Mouse (Mus musculus): ENCODE measurements around the gene Pdxk. TPM values are rescaled to one million over a fixed set of nuclear protein-coding genes. Genes with fewer than 3 reads are reported as not detected.

Pdxk gene
- polyA plus RNA-seq, 1 experiment from 2014 or later: 22.6 TPM

DNA sequence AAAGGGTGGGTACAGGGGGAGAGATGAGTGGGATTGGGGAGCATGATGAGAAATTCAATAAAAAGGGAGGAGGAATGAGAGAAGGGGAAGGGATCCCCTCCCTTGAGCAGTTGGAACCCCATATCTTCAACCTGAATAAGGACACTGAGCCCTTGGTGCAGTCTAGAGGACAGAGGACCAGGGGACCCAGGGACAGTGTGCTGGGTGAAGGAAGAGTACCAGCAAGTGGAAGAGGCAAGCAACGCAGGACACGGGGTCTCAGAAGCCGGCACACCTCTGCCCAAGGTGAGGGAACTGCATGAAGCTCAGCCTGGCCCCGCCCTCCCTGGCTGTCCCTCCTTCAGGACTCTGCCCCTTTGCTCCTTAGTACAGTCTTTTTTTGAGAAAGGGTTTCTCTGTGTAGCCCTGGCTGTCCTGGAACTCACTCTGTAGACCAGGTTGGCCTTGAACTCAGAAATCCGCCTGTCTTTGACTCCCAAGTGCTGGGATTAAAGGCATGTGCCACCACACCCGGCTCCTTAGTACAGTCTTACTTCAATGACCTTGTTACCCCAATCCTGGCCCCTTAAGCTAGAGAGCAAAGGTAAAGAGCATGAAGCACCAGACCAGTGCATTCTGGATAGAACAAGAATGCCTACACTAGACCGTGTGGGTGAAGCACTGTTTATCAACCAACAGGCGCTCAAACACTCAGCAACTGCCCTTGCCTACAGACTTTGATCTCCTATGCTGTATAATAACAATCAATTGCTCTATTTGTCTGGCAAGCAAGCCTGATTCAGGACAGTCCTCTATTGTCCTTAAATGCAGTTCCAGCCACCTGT lies 1.6 kb downstream of the Pdxk start:
- Histone ChIP-seq H3K9me3 (ENCODE audit: control insufficient read depth, low read length) (no peaks in the 10 kb centered on the region), H3K4me3 (replicated peaks; ENCODE audit: low read depth, low read length) (peak overlapping the region; percentile 71), H3K27ac (replicated peaks; ENCODE audit: low read depth, low read length) (no peak overlapping the region), H3K9ac (replicated peaks; ENCODE audit: low read length) (0 out of 2 replicates have a peak overlapping the region, but pooled peaks have one; percentile 16), H3K27me3 (ENCODE audit: control insufficient read depth, insufficient read depth, low read length) (no peaks in the 10 kb centered on the region), H3K4me2 (ENCODE audit: low read length) (peak overlapping the region; percentile 99), H3K36me3 (ENCODE audit: control insufficient read depth, insufficient read depth, low read length) (no peaks in the 10 kb centered on the region), H3K4me1 (ENCODE audit: control insufficient read depth, insufficient read depth, low read length) (peaks cover 11% of the 10 kb centered on the region)
- no peak for ATAC-seq (ENCODE audit: low FRiP score, low TSS enrichment)
- 86% methylated on average over 8 of the region's 8 CpGs for WGBS
- DNase-seq: no peak

DNA sequence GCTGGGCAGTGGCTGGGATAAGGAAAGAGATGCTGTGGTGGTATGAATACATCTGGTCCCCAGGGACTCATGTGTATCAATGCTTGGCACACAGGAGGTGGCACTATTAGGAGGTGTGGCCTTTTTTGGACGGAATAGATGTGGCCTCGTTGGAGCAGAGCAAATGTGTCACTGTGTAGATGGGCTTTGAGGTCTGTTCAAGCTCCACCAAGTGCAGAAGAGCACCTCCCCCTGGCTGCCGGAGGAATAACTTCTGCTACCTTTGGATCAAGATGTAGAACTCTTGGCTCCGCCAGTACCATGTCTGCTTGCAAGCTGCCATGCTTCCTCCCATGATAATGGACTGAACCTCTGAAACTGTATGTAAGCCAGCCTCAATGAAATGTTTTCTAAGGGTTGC lies 3.0 kb downstream of the Pdxk start:
- Histone ChIP-seq H3K4me2 (ENCODE audit: low read length) (no peak overlapping the region), H3K27me3 (ENCODE audit: control insufficient read depth, insufficient read depth, low read length) (no peaks in the 10 kb centered on the region), H3K4me1 (ENCODE audit: control insufficient read depth, insufficient read depth, low read length) (peaks cover 19% of the 10 kb centered on the region), H3K9me3 (ENCODE audit: control insufficient read depth, low read length) (no peaks in the 10 kb centered on the region), H3K27ac (replicated peaks; ENCODE audit: low read depth, low read length) (no peak overlapping the region), H3K9ac (replicated peaks; ENCODE audit: low read length) (no peak overlapping the region), H3K36me3 (ENCODE audit: control insufficient read depth, insufficient read depth, low read length) (no peaks in the 10 kb centered on the region), H3K4me3 (replicated peaks; ENCODE audit: low read depth, low read length) (no peak overlapping the region)
- 80% methylated on average over 4 of the region's 4 CpGs for WGBS
- no peak for DNase-seq
- ATAC-seq (ENCODE audit: low FRiP score, low TSS enrichment): no peak

DNA sequence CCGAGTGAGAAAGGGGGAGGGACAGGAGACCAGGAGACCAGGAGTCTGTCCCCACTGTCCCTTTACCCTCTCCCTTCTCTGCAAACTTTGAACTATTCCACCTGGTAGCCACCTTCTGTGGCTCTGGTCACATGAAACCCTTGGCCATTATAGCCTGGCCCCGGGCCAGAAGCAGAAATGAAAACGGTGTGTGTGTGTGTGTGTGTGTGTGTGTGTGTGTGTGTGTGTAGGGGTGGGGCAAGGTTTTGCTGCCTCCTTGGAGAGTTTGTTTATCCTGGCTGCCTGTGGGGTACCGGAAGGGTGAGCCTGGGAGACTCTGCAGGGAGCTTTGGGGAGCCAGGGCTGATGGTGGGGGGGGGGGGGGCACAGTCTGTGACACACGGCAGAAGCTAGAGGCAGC lies 4.3 kb downstream of the Pdxk start:
- ATAC-seq (ENCODE audit: low FRiP score, low TSS enrichment): no peak

DNA sequence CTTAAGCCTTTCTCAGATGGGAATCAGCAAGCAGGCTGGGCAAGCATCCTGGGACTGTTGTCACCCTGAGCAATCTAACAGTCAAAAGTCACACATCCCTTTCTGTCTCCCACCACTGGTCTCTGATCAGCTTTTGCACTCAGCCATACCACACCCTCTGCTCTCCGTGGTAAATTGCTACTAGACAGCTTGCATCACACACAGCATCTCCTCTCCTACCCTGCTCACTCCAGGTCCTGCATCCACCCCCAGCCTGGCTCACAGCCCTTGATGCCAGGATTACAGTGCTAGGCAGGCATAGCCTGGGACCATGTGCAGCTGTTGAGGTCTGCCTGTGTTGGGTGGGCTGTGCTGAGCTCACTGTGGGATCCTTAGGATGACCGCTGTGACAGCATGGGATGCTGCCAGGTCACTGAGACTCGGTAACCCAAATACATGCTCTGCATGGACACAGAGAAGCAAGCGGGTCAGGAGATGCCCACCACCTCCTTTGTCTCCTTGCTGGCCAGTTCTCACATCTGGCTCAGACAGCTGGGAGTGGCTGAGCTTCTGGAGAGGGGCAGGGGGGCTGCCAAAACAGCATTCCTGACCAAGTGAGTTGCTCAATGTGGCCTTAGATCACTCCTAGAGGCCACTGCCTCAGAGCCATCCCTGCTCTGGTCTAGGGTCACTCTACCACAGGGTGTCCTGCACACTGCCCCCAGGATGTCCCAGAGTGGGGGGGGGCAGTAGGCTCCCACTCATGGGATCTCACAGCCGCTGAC lies 6.2 kb downstream of the Pdxk start:
- Histone ChIP-seq H3K9me3 (ENCODE audit: control insufficient read depth, low read length) (no peaks in the 10 kb centered on the region), H3K4me3 (replicated peaks; ENCODE audit: low read depth, low read length) (no peak overlapping the region), H3K27me3 (ENCODE audit: control insufficient read depth, insufficient read depth, low read length) (no peaks in the 10 kb centered on the region), H3K4me2 (ENCODE audit: low read length) (no peak overlapping the region), H3K9ac (replicated peaks; ENCODE audit: low read length) (no peak overlapping the region), H3K36me3 (ENCODE audit: control insufficient read depth, insufficient read depth, low read length) (no peaks in the 10 kb centered on the region), H3K27ac (replicated peaks; ENCODE audit: low read depth, low read length) (peak overlapping the region; percentile 63), H3K4me1 (ENCODE audit: control insufficient read depth, insufficient read depth, low read length) (peaks cover 13% of the 10 kb centered on the region)
- DNase-seq: no peak
- ATAC-seq (ENCODE audit: low FRiP score, low TSS enrichment): no peak
- 72% methylated on average over 5 of the region's 5 CpGs for WGBS

More for the DNA sequence above, 4.3 kb downstream of the Pdxk start:
- H3K4me1 ChIP-seq (ENCODE audit: control insufficient read depth, insufficient read depth, low read length): peaks cover 19% of the 10 kb centered on the region
- DNase-seq: no peak
- H3K9ac ChIP-seq (replicated peaks; ENCODE audit: low read length): no peak overlapping the region
- WGBS: 56% methylated on average over 5 of the region's 5 CpGs
- no peak overlapping the region for H3K4me3 ChIP-seq (replicated peaks; ENCODE audit: low read depth, low read length)
- no peaks in the 10 kb centered on the region for H3K9me3 ChIP-seq (ENCODE audit: control insufficient read depth, low read length)
- H3K27ac ChIP-seq (replicated peaks; ENCODE audit: low read depth, low read length): no peak overlapping the region
- H3K4me2 ChIP-seq (ENCODE audit: low read length): no peak overlapping the region
- no peaks in the 10 kb centered on the region for H3K27me3 ChIP-seq (ENCODE audit: control insufficient read depth, insufficient read depth, low read length)
- no peaks in the 10 kb centered on the region for H3K36me3 ChIP-seq (ENCODE audit: control insufficient read depth, insufficient read depth, low read length)

GRCm38 (mm10) chr10:78457495-78458347 lies 7.1 kb downstream of the Pdxk start:
- H3K4me3 ChIP-seq (replicated peaks; ENCODE audit: low read depth, low read length): no peak overlapping the region
- peak; percentile 28 for DNase-seq
- ATAC-seq (ENCODE audit: low FRiP score, low TSS enrichment): no peak
- no peak overlapping the region for H3K4me2 ChIP-seq (ENCODE audit: low read length)
- H3K9ac ChIP-seq (replicated peaks; ENCODE audit: low read length): no peak overlapping the region
- no peaks in the 10 kb centered on the region for H3K27me3 ChIP-seq (ENCODE audit: control insufficient read depth, insufficient read depth, low read length)
- no peaks in the 10 kb centered on the region for H3K36me3 ChIP-seq (ENCODE audit: control insufficient read depth, insufficient read depth, low read length)
- H3K4me1 ChIP-seq (ENCODE audit: control insufficient read depth, insufficient read depth, low read length): peaks cover 10% of the 10 kb centered on the region
- 24% methylated on average over 10 of the region's 10 CpGs for WGBS
- H3K9me3 ChIP-seq (ENCODE audit: control insufficient read depth, low read length): no peaks in the 10 kb centered on the region
- peak overlapping the region; percentile 63 for H3K27ac ChIP-seq (replicated peaks; ENCODE audit: low read depth, low read length)

GRCm38 (mm10) chr10:78456696-78457095 lies 8.1 kb downstream of the Pdxk start:
- Histone ChIP-seq H3K9ac (replicated peaks; ENCODE audit: low read length) (no peak overlapping the region), H3K27me3 (ENCODE audit: control insufficient read depth, insufficient read depth, low read length) (no peaks in the 10 kb centered on the region), H3K27ac (replicated peaks; ENCODE audit: low read depth, low read length) (peak overlapping the region; percentile 66), H3K9me3 (ENCODE audit: control insufficient read depth, low read length) (no peaks in the 10 kb centered on the region), H3K4me1 (ENCODE audit: control insufficient read depth, insufficient read depth, low read length) (peaks cover 10% of the 10 kb centered on the region), H3K4me2 (ENCODE audit: low read length) (no peak overlapping the region; the same call in 1 of the 2 replicates), H3K36me3 (ENCODE audit: control insufficient read depth, insufficient read depth, low read length) (no peaks in the 10 kb centered on the region), H3K4me3 (replicated peaks; ENCODE audit: low read depth, low read length) (no peak overlapping the region)
- ATAC-seq (ENCODE audit: low FRiP score, low TSS enrichment): no peak
- WGBS: 52% methylated on average over 13 of the region's 13 CpGs
- peak; percentile 59 for DNase-seq

GRCm38 (mm10) chr10:78452641-78453040 lies 12.1 kb downstream of the Pdxk start:
- Histone ChIP-seq H3K4me1 (ENCODE audit: control insufficient read depth, insufficient read depth, low read length) (peaks cover 3% of the 10 kb centered on the region; the same call in 1 of the 2 replicates), H3K36me3 (ENCODE audit: control insufficient read depth, insufficient read depth, low read length) (peaks cover 26% of the 10 kb centered on the region), H3K4me3 (replicated peaks; ENCODE audit: low read depth, low read length) (no peak overlapping the region), H3K9ac (replicated peaks; ENCODE audit: low read length) (no peak overlapping the region), H3K4me2 (ENCODE audit: low read length) (no peak overlapping the region), H3K27ac (replicated peaks; ENCODE audit: low read depth, low read length) (no peak overlapping the region), H3K9me3 (ENCODE audit: control insufficient read depth, low read length) (no peaks in the 10 kb centered on the region), H3K27me3 (ENCODE audit: control insufficient read depth, insufficient read depth, low read length) (no peaks in the 10 kb centered on the region)
- WGBS: 10% methylated on average over 4 of the region's 4 CpGs
- DNase-seq (peak; percentile 21), ATAC-seq (ENCODE audit: low FRiP score, low TSS enrichment) (no peak)

DNA sequence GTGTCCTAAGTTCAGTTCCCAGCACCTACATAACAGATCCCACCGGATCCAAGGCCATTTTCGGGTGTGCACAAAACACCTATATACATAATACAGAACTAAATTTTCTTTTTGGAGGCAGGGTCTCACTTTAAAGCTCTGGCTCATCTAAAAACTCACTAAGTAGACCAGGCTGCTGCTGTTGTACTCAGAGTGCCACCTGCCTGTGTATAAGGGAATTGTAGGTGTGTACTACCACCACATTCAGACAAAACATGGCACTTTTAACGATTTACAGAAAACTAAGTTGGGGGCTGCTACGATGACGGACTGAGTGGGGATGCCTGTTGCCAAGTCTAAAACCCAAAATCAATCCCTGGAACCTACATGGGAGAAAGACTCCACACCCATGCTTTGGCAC lies 14.0 kb downstream of the Pdxk start:
- H3K27me3 ChIP-seq (ENCODE audit: control insufficient read depth, insufficient read depth, low read length): no peaks in the 10 kb centered on the region
- ATAC-seq (ENCODE audit: low FRiP score, low TSS enrichment) (no peak), DNase-seq (no peak)
- H3K9me3 ChIP-seq (ENCODE audit: control insufficient read depth, low read length): no peaks in the 10 kb centered on the region
- WGBS: 95% methylated on average over 5 of the region's 5 CpGs
- H3K4me2 ChIP-seq (ENCODE audit: low read length): no peak overlapping the region
- H3K9ac ChIP-seq (replicated peaks; ENCODE audit: low read length): no peak overlapping the region
- H3K36me3 ChIP-seq (ENCODE audit: control insufficient read depth, insufficient read depth, low read length): peaks cover 38% of the 10 kb centered on the region
- no peak overlapping the region for H3K27ac ChIP-seq (replicated peaks; ENCODE audit: low read depth, low read length)
- H3K4me3 ChIP-seq (replicated peaks; ENCODE audit: low read depth, low read length): no peak overlapping the region
- H3K4me1 ChIP-seq (ENCODE audit: control insufficient read depth, insufficient read depth, low read length): no peaks in the 10 kb centered on the region
